Mouse (Mus musculus) monocyte, adult 5-6 weeks (primary cell): ENCODE measurements around the gene Ldlrap1. TPM values are rescaled to one million over a fixed set of nuclear protein-coding genes. Genes with fewer than 3 reads are reported as not detected.
"Not testable (repeated sequence)": the region's sequence is repeated elsewhere in the genome, so short reads cannot be mapped to it uniquely, and the experiment has no call there.

Experiments
- ATAC-seq: fragments of 153-309, 156-312 bp; replicated peaks from 2 replicates; pipeline ENCODE4 v1.8.0; 2017; ENCODE audit warnings: mild to moderate bottlenecking; ENCODE audit not compliant: low TSS enrichment, insufficient number of reproducible peaks, severe bottlenecking, poor library complexity, low FRiP score
- total RNA-seq: library from RNA; stranded (forward); fragments of 200-1000, 200-491, 200-594 nt; gene quantifications from 3 replicates; pipeline ENCODE4 v1.2.3, GENCODE M21; 2017

Ldlrap1 gene
- total RNA-seq, result 32.2 to 42.1 TPM (median 33.3 TPM) in 3 replicates

DNA sequence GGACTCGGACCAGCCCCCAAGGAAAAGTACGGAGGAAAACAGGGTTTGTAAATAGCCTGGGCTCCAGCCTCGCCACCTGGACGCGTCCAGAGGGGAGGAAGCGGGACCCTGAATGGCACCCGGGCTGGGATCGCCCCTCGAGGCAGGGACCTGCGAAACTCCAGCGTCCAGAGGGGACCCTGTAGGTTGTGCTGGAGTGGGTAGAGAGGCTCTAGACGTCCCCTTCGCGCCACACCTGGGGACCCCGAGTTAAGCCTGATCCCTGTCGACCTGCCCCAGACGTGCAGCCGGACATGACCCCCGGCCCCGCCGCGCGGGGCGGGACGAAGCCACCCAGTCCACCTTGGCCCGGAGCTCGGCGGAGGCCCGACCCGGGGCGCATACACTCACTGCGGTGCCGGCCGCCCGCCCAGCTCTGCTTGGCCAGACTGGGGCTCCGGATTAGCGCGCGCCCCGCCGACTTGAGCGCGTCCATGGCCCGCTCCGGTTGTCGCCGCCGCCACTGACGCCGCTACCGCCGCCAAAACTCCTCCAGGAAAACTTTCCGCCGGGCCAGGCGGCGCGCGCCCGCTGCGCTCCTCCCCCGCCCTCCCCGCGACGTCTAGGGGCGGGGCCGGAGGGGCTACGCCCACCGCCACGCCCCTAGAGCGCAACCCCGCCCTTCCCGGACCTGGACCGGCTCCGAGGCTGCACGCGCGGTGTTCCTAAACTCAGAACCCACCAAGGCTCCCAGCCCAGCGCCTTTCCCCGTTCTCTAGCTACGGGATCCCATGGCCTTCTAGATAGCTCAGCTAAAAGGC lies at the start of gene Ldlrap1:
Ldlrap1 (minus strand) TSS at position 599 of the 800 bp plus-strand sequence.
- ATAC-seq, result peak; percentile 59; the same call in 1 of the 2 replicates

DNA sequence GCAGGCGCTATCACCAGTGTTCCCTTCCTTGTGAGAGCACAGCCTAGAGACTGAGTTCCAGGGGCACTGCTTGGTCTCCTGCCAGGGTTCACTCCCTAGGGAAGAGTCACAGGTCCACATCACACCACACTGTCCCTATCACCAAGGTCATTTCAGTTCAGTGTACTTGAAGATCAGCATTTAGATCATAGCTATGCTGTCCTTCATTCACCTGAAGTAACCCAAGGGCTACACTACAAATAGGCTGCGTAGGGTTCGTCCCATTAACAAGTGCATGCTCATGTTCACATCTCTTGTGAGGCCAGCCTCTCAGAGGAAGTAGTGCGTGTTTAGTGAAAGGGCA lies 46.4 kb upstream of the Ldlrap1 start:
- no peak for ATAC-seq

- ATAC-seq, result no peak
Measured at GRCm38 (mm10) chr4:134813406-134814228, 45.8 kb upstream of the Ldlrap1 start.

- no peak for ATAC-seq
Measured at GRCm38 (mm10) chr4:134804765-134805164, 36.9 kb upstream of the Ldlrap1 start.

- ATAC-seq, result no peak
Measured at GRCm38 (mm10) chr4:134802765-134803164, 34.9 kb upstream of the Ldlrap1 start.

DNA sequence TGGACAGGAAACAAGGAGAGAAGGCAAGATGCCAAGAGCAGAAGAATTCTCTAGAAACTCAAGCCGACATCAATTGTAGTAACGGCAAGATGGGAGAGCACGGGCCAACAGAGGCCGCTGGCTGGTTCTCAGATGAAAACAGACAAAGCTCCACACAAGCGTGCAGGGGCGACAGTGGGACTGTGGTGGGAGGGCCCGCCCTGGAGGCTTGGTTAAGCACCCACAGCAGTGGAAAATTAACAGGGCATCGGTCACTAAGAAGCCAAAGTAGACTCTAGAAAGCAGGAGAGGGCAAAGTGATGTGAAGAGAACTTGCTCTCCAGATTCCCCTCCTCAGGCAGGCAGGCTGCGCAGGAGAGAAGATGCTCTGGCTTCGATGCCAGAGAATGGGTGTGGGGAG lies 34.3 kb upstream of the Ldlrap1 start:
- no peak for ATAC-seq

GRCm38 (mm10) chr4:134800693-134801092 lies 32.9 kb upstream of the Ldlrap1 start:
- no peak for ATAC-seq

GRCm38 (mm10) chr4:134800098-134800497 lies 32.3 kb upstream of the Ldlrap1 start:
- ATAC-seq, result no peak

DNA sequence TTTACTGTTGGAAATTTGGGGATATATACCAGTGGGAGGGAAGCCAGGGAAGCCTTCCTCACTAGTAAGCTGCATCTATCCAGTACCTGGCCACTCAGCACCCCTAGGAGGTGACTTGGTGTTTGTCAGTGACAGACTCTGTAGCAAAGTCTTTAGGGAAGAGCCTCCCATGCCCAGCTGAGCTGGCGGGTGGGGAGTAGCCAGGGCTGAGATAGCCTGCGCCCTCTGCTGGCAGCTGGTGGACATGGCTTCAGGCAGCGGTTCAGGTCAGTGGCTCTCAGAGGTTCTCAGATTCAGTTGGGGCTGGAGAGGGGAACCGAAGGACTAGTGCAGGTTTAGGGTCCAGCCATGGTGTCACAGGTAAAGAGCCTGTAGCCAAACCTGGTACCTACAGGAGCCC lies 31.4 kb upstream of the Ldlrap1 start:
- ATAC-seq, result peak; percentile 81

DNA sequence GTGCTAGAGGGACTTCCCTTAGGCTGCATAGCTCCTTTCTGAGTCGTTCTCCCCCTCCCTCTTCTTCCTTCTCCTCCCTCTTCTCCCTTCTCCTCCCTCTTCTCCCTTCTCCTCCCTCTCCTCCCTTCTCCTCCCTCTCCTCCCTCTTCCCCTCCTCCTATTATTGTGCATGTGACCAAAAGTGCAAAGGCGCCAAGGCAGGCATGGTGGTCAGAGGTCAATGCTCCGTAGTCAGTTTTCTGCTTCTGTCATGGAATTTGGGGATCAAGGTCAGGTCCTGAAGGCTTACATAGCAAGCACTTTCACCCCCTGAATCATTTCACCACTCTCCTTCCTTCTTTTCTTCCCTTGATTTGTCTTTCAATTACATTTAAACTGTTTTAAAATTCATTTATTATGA lies 31.0 kb upstream of the Ldlrap1 start:
- ATAC-seq, result no peak

GRCm38 (mm10) chr4:134797621-134798020 lies 29.8 kb upstream of the Ldlrap1 start:
- no peak for ATAC-seq

DNA sequence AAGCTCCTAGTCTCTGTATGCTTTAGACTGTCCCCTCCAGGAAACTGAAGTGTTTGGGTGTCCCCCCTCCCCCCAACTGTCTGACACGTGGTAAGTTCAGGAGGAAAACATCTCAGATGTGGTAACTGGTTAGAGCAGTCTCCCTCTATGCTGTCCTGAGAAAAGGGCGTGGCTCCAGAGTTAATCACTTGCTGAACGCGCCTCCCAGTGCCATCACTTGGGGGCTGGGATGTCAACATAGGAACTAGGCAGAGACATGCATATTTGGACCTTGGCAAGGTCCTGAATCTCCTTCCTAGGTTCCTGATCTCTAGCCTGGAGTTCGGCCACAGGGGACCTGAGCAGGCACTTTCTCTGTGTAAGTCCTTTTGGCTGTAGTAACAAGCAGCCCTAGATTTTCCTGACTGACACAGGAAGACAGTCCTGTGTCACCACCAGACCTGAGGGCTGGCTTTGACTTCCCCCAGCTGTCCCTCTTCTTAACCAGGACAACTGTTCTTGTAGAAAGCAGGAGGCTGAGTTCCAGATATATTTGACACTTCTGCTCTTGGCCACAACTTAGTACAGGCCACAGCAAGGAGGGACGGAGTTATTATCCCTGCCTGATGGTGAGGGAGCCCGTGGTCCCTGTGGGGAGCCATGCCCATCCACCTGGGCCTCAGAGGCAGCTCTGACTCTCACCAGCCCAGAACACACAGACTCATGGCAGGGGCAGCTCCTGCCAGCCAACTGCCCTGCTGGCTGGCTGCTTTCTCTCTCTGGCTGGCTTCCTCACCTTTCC lies 28.9 kb upstream of the Ldlrap1 start:
- ATAC-seq, result no peak

DNA sequence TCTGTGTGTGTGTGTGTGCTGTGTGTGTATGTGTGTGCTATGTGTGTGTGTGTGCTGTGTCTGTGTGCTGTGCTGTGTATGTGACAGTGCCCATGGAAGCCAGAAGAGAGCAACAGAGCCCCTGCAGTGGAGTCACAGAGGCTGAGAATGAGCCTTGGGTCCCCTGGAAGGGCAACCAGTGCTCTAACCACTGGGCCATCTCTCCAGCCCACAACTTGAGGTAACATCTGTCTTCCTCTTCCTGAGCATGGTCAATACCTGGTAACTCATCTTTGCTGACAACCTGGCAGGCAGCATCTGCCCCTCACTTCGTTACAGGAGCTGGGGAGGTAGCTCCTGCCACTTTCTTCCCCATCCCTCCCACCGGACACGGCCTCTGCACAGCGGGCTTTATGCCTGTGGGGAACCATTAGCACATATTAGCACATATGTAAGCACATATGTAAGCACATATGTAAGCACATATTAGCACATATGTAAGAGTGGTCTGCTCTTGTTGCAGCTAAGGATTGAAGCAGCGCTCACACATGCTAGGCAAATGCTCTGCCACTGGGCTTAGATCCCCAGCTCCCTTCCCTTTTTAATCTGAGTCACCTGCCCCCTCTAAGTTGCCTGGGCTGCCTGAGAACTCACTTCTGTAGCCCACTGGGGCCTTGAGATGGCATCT lies 28.1 kb upstream of the Ldlrap1 start:
- 0 out of 2 replicates have a peak, but pooled peaks have one; percentile 4 for ATAC-seq

- ATAC-seq, result not testable (repeated sequence)
Measured at GRCm38 (mm10) chr4:134794959-134795358, 27.1 kb upstream of the Ldlrap1 start.

DNA sequence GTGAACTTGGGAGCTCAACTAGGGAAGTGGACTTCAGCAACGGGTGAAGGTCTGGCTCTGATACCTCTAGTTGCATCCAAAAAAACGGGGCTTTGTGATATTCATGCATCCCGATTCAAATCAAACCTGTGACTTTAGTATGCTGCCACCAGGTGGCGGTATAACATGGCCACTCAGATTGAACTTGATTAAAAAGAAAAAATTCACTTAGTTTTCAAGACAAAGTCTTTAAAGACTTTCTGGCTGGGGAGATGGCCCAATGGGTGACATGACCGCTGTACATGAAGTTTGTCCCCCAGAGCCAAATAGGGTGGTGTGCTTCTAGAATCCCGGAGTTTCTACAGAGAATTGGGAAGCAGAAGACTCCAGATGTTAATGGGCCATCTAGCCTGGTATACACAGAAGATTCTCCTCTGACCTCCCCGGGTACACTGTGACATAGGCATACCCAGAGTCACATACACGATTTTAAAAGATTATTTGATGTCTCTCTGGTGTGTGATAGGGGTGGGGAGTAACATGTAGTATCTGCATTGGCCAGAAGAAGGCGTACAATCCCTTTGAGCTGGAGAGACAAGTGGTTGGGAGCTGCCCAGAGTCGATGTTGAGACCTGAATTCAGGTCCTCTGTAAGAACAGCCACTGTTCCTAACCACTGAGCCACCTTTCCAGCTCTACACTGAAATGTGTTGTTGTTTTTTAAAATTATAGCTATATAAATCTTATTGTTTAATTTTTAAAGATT lies 25.6 kb upstream of the Ldlrap1 start:
- no peak for ATAC-seq

GRCm38 (mm10) chr4:134791731-134792130 lies 23.9 kb upstream of the Ldlrap1 start:
- ATAC-seq, result no peak

GRCm38 (mm10) chr4:134786946-134787345 lies 19.1 kb upstream of the Ldlrap1 start:
- peak; percentile 77 for ATAC-seq

DNA sequence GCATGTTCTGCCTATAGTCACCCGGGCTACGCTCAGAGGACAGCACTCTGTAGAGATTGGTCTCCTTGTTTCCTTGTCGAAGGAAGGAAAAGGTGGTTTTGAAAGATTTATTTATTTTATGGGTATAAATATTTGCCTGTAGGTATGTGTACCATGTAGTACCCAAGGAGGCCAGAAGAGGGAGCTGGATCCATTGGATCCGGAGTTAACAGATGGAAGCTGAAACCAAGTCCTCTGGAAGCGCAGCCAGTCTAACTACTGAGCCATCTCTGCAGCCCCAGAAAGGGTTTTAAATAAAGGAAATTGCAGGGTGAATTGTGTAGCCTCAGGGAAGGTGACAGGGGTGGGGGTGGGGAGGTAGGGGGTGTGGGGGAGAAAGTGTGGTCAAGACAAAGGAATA lies 16.9 kb upstream of the Ldlrap1 start:
- no peak for ATAC-seq
